Mouse (Mus musculus): Measurements from ENCODE around the gene Fgf15.
A peak's percentile ranks its signal among the peaks of the same experiment; 100 is the strongest.
"Not testable (repeated sequence)": the region's sequence is repeated elsewhere in the genome, so short reads cannot be mapped to it uniquely, and the experiment has no call there.

Fgf15 gene

DNA sequence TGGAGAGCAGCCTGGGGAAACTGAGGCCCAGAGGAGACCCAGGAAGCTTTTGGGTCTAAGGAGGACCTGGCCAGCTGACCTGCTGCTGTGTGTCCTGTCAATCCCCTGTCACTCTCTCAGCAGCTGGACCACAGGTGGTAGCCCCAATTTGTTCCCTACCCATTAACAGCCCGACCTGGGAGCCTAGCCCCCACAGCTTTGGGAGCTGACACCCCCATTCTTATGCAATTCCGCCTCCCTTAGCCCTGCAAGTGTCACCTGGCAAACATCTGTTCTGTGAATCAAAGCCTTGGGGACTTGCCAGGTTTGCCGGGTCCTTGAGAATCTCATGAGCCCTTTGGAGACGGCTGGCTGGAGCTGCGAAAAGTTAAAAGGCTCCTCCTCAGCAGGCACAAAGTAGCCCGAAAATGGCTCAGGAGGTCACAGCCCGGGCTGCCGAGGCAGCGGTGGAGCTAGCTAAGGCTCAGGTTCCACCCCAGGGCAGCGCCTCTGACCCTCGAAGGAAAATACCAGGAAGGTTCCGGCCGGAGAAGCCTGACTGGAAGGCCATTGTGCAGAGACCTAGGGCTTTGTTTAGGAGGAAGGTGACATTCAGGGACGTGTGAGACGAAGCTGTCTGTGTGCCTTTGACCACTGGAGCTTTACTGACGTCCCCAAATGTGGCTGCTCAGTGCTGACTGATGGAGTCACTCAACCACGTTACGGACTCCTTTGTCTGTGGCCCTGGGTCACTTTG is 7.6 kb upstream of the Fgf15 start:
- no peak for DNase-seq (ENCODE audit: extremely low spot score, low spot score)

DNA sequence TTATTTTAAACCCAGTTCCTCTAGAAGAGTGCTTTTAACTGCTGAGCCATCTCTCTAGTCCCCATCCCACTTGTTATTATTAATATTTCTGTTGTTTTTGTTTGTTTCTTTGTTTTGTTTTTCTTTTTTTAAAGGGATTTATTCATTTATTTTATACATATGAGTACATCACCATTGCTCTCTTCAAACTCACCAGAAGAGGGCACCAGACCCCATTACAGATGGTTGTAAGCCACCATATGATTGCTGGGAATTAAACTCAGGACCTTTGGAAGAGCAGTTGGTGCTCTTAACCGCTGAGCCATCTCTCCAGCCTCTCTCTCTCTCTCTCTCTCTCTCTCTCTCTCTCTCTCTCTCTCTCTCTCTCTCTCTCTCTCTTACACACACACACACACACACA is 5.7 kb upstream of the Fgf15 start:
- not testable (repeated sequence) for DNase-seq (ENCODE audit: extremely low spot score, low spot score)

DNA sequence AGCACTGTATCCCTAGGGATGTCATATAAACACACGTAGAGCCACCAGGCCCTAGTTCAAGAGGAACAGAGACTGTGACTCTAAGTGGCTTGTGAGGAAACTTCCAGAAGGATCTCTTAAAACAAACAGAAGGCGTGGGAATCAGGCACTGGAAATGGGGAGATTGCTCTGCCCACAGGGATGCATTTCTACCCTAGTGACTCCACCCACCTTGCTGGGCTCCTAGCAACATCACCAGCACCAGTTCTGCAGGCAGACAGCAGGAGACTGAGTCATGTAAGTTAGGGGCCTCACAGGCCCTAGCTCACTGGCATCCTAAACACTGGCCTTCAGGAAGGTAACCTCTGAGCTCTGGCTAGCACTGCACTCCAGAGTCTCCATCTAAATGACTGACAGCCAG is 4.5 kb upstream of the Fgf15 start:
- DNase-seq (ENCODE audit: extremely low spot score, low spot score): no peak

DNA sequence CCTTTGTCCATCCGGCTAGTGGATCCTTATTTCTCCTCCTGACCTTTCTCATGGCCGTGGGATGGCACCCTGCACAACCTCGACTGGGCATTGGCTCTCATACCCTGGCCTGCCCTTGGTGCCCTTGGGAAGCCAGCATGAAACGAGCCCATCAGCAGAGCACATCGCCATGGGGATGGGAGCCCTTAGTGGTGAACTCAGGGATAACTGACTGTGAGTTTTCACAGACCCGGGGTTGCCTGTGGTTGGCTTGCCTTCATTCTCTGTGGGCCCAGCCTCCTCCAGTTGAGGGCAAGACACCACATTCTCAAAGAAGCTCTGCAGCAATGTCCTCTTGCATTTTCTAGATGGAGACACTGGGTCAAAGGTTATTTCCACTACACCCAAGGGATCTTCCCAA is 4.0 kb upstream of the Fgf15 start:
- no peak for DNase-seq (ENCODE audit: extremely low spot score, low spot score)

DNA sequence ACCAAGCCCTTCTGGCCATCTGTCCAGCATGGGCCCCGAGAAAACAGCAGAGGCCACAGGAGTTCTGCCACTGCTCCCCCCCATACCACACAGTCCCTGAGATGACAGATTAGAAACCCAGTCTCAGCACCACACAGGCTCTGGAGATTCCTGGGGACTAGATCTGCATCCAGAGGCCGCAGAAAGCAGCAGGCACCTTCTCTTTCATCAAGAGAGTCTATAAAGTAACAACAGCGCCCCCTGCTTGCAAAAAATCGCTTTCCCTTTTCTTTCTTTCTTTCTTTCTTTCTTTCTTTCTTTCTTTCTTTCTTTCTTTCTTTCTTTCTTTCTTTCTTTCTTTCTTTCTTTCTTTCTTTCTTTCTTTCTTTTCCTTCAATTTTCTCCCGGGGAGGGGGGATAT is 2.1 kb upstream of the Fgf15 start:
- peak; percentile 46 for DNase-seq (ENCODE audit: extremely low spot score, low spot score)

DNA sequence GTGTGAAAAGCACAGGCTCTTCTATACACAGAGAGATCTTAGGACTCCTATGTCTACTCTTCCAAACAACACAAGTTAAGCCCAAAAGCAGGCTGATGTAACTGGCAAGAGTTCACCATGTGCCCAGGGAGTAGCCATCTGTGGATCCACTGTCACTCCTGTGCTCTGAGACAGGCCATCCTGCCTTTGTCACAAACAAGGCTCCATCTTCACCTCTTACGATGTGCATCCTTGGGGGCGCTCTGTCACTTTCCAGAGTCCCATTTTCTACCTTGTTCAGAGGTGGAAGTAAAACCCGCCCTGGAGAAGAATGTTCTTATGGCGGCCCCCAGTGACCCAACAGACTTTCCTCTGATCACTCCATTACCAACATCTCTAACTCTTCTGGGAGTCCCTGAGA is 1.6 kb upstream of the Fgf15 start:
- peak; percentile 33 for DNase-seq (ENCODE audit: extremely low spot score, low spot score)

DNA sequence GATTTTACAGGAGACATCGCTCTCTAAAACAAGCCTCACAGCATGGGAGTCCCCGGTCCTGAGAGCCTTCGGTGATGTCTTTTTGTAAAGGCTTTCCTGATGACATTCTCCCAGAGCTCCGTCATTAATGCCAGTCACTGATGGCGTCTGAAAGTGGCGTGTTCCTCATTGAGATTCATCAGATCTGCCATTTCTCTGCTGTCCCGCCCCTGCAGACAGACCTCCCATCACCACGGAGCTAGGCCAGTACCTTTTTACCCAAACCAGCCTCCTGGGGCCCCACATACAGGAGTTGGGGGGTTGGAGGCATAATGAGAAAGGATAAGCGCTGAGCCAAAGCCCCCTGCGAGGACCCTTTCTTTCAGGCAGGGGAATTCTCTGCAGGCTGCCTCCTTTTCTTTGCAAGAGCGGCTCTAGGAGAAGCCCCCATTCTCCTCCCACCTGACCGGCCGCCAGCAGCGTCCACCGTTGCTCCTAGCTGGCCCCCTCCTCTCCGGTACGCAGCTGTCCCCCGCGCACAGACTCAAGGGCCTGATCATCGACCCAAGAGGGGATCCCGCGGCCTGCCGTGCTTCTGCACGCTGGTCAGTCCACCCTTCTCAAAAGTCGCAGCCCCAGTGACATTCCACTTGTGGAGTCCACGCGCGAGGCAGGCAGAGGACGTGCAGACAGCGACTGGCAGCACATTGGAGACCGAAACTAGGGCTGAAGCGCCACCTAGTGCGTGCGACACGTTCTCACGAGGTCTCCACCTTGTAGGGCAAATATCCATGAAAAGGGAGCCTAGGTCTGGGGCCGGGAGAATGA is 823 bp upstream of the Fgf15 start:
- DNase-seq (ENCODE audit: extremely low spot score, low spot score): peak; percentile 82

DNA sequence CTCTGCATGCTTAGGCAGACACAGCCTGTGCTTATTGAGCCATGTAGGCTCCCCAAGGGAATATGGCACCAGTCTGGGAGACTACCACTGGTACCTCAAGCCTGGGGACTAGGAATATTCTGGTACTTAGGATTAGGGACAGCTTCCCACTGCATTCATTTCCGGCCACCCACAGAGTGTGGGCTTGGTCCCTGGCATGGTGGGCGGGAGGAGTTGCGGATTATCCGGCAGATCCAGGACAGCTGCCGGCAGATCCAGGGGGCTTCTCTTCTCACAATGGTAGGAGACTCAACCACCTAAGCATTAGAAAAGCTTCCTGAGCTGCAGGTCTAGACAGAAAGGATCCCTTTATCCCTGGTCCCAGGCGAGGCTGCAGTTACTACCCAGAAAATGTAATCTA is 2.2 kb downstream of the Fgf15 start:
- no peak for DNase-seq (ENCODE audit: extremely low spot score, low spot score)

DNA sequence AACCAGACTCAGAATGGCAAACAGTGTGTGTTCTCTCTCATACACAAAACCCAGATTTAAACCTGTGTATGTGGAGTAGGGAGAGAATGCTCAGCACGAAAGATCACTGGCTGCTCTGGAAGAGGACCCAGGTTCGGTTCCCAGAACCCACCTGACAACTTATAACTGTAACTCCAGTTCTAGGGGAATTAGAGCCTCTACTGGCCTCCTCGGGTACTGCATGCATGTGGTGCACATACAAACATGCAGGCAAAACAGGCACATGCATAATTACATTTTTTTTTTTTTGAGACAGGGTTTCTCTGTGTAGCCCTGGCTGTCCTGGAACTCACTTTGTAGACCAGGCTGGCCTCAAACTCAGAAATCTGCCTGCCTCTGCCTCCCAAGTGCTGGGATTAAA is 9.2 kb downstream of the Fgf15 start:
- DNase-seq (ENCODE audit: extremely low spot score, low spot score): not testable (repeated sequence)

DNA sequence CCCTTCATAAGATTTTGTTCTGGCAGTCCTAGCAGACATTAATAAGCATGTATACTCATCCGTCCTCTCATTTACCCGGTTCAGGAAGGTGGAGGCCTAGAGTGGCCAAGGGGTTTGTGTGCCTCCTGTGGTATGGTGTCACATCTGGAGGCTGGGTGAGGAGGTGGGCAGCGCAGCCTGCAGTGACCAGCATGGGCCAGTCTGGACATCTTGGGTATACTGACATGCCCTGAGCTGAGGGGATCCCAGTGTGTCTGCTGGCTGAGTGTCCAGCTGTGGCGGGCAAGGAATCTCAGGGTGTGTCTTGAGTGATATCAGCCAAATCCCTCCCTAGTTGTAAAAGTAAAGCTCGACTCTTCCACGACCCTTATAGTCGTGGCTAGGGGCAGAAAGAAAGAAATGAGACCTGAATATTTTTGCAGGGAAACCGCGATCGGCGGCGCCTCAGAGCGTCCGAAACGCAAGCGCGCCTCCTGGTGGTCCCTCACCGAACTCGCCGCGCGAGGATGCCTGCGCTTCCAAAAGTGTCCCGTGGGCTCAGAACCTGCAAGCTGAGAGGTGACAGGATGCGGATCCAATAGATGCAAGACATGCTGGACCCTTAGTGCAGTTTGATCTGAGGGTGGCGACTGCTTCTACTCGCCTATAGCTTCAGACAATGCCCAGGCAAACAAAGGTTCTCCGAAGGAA is 10.5 kb downstream of the Fgf15 start:
- peak; percentile 80 for DNase-seq (ENCODE audit: extremely low spot score, low spot score)

DNA sequence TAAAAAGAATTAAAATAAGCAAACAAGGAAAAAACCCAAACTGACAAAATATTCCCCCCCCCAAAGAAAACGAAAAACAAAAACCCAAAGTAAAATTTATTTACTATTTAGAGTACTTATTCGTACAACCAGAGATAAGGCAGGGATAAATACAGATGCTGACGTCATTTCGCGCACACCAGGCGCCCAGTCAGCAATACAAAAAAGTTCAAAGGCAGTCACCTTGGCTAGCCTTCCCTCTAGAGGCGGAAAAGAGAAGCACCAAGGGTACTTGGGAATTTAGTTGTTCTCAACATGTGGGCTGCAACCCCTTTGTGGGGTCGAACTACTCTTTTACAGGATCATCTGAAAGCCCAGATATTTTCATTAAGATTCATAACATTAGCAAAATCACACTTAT is 11.5 kb downstream of the Fgf15 start:
- no peak for DNase-seq (ENCODE audit: extremely low spot score, low spot score)

DNA sequence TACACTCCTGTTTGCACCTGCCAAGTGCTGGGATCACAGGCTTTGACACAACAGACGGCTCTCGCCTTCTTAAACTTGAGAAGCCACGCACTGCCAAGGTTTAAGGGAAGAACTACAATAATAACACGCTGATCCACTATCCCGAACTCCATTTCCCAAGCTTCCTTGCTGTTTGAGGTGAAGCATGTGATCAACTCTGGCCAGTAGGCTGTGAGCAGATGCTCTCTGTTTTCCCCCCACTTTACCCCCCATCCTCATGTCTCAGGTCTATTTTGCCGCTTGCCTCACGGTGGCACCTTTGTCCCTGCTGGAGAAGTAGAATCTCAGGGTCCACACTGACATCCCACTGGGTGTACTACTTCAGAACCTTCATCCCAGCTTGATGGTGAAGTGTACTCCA is 12.4 kb downstream of the Fgf15 start:
- no peak for DNase-seq (ENCODE audit: extremely low spot score, low spot score)

DNA sequence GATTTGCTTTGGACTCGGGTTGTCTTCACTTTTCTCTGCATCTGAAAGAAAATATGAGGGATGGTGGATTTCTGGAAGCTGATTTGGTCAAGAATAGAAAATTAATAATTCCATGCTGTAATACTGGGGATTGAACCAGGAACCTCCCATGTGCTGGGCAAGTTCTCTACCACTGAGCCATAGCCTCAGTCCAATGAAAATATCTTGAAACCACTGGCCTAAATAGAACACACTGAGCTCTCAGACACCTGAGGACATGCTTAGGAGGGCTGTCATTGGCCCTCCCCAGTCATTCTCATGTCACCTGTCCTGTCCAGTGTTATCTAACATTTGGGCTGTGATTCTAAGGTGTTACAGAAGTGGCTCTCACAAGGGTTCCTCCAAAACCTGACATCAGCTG is 14.8 kb downstream of the Fgf15 start:
- DNase-seq (ENCODE audit: extremely low spot score, low spot score): no peak

DNA sequence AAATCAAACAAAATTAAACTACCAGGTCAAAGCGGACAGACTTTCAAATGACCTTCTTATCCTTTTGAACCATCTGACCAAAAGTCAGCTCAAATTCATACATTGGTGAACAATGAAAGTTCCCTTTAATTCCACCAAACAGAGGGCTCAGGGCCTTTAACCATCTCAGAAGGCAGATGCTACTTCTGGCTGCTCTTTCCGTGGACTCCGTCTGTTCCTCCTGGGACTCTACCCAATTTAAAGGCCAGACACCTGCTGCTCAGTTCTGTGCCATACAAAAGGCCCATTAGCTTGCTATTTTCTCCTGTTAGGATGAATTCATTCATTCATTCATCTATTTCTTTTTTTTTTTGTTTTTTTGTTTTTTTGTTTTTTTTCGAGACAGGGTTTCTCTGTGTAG is 16.6 kb downstream of the Fgf15 start:
- no peak for DNase-seq (ENCODE audit: extremely low spot score, low spot score)

DNA sequence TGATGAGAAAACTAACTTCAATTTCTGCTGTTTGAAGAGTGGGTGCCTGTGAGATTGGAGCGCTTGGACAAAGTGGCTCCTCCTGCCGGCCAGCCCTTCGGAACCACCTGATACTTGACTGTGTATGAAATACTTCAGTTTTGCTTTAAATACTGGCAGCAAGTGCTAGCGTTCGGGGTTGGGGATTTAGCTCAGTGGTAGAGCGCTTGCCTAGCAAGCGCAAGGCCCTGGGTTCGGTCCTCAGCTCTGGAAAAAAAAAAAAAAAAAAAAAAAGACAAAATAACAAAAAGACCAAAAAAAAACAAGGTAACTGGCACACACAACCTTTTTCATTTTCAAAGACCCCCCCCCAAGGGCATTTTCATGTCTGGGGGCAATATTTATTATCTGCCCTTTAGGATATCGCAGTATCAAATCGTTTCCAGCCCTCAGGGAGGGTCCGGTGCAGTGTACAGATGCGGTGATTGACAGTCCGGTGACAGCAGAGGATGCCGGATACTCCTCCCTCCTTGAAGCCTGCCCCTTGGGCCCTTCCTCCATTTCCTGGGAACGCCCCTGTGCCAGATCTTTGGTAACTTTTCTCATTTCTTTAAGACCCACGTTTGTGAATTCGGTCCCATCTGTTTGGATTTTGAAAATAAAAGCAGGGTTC is 18.1 kb downstream of the Fgf15 start:
- no peak for DNase-seq (ENCODE audit: extremely low spot score, low spot score)

DNA sequence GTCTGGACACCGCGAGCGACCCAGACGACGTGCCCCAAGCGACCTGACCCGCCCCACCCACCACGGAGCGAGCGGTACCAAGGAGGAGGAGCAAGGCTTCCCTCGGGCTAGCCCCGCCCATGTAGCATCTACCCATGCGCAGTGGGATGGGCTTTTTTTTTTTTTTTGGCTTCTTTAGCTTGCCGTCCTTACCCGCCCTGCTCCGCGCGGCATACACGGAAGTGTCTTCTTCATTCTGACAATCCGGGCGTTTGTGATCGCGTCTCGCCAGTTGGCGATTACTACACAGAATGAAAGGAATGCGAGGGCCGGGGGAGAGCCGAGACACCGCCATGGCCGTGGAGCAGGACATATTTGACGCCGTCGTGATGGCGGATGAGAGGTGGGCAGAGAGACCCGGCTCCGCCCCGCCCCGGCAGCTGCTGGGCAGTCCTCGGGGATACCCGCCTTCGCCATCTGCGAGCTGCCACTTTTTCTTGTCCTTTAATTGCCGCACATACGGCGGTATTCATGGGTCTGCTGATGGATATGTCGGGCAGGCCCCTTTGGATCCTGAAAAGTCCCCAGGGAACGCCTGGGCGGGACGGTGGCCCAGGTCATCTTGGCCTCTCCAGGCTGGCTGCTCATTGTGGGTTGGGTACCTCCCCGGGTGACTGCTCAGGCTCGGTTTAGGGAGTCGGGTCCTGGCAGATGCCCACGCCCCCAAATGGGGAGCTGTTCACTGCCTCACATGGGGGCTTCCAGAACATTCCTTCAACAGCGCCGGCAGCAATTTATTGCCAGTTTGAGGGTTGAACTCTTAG is 18.8 kb downstream of the Fgf15 start, which contains the start of gene LTO1:
Gene LTO1, plus strand, starts transcription at position 153 of the 803 bp plus-strand sequence.
- peak; percentile 92 for DNase-seq (ENCODE audit: extremely low spot score, low spot score)

DNA sequence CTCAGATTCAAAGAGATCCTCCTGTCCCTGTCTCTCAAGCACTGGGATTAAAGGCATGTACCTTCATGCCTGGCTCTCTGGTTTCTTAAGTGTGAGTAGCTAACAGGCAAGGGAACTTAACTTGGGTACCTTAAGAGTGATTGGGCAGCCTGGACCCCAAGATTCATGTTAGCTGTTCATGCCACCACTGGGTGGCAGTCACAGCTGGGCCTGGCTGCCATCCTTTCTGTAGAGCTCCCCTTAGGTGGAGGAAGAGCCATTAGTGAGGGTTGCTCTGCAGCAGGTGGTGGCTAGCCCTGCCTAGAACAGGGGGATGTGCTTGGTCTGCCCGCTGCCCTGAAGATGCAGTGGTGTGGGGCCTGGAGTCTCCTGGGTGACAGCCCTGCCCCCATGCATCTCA is 22.5 kb downstream of the Fgf15 start:
- DNase-seq (ENCODE audit: extremely low spot score, low spot score): no peak

DNA sequence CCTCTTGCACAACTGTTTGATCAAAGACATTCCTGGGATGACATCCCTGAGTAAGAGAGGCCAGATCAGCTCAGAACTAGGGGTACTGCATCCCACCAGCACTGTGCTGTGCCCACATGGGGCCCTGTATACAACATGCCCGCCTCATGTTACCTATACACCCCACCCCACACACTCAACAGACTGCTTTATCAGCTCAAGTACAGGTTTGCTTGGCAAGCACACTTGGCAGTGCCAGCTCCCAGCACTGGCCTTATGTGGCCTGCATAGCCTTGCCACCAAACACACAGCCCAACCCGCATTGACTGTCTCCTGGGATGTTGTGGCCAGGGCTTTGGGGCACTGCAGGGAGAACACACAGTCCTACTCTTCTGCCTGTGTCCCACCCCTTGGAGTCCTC is 31.3 kb downstream of the Fgf15 start:
- no peak for DNase-seq (ENCODE audit: extremely low spot score, low spot score)

DNA sequence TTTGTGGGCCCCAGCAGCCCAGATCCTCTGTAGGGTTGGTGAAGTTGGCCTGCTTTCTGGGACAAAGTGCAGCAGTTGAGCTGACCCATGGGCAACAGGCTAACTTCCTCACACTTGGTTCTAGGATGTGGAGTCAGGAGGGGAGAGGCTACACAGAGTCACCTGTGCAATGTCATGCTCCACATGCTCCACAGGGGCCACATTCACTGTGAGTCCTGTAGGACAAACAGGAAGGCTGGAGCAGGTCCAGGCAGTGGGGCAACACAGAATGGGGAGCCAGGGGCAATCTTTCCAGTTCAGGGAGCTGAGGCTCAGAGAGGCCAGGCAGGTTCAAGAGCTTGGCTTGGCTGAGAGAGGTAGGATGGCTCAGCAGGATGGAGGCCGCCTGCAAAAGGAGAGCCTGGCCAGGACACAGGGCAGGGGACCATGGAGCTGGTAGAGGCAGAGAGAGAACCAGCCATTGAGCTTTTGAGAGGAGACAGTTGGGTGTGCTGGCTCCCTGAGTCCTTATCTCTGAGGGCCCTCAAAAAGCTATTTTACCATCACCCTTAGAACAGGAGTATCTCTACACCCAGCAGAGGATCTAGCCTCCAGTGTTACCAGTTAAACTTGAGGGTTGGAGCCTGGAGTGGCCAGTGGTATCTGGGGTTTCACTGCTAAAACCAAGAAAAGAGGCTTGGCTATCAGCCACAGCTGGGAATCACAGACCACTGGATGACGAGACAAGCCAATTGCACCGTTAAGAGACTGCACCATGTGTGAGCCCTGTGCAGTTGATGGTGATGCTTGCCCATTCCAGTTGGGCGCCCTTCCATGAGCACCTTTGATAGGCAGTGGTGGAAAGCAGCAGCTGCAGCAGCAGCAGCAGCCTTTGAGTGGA is 31.9 kb downstream of the Fgf15 start:
- no peak for DNase-seq (ENCODE audit: extremely low spot score, low spot score)

DNA sequence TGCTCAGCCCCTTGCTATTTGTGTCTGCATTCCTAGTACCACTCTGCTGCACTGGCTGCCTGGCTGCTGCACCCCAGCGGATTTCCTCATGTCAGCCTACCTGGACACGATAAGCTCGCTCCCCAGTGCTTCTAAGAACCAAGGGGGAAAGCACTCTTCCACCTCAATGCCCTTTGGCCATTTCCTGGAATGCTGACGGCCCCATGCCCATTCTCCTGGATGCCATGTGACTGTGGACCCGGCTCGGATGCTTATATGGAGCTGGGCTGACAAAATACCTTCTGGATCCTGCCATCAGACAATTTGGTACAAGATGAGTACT is 32.5 kb downstream of the Fgf15 start:
- no peak for DNase-seq (ENCODE audit: extremely low spot score, low spot score)

All from neural tube, embryonic 10.5 days (tissue).